Mouse (Mus musculus): ENCODE results near the gene Ambra1. TPM values are rescaled to one million over a fixed set of nuclear protein-coding genes. Genes with fewer than 3 reads are reported as not detected.
A peak's percentile ranks its signal among the peaks of the same experiment; 100 is the strongest.

Gene Ambra1
- polyA plus RNA-seq, 1 experiment, result 33.4 TPM

GRCm38 (mm10) chr2:91928534-91929350 lies 198.8 kb downstream of the Ambra1 start:
- Histone ChIP-seq H3K4me1 (ENCODE audit: control insufficient read depth, insufficient read depth, low read length) (peaks cover 9% of the 10 kb centered on the region), H3K27ac (ENCODE audit: insufficient read depth, low read length) (0 out of 2 replicates have a peak overlapping the region, but pooled peaks have one; percentile 10), H3K4me3 (ENCODE audit: insufficient read depth, low read length) (no peak overlapping the region)
- no peak for TF ChIP-seq CTCF (IDR thresholded peaks at IDR 0.05; ENCODE audit: extremely low read depth, insufficient read depth, low read length)
- TF ChIP-seq POLR2A (IDR thresholded peaks at IDR 0.05; ENCODE audit: extremely low read depth, insufficient read depth, low read length), result no peak

GRCm38 (mm10) chr2:91929455-91929854 lies 199.5 kb downstream of the Ambra1 start:
- Histone ChIP-seq H3K27ac (ENCODE audit: insufficient read depth, low read length) (no peak overlapping the region), H3K4me3 (ENCODE audit: insufficient read depth, low read length) (no peak overlapping the region), H3K4me1 (ENCODE audit: control insufficient read depth, insufficient read depth, low read length) (peaks cover 9% of the 10 kb centered on the region)
- TF ChIP-seq POLR2A (IDR thresholded peaks at IDR 0.05; ENCODE audit: extremely low read depth, insufficient read depth, low read length), result no peak
- TF ChIP-seq CTCF (IDR thresholded peaks at IDR 0.05; ENCODE audit: extremely low read depth, insufficient read depth, low read length), result no peak

GRCm38 (mm10) chr2:91929936-91930335 lies 200.0 kb downstream of the Ambra1 start:
- Histone ChIP-seq H3K4me3 (ENCODE audit: insufficient read depth, low read length) (no peak overlapping the region), H3K4me1 (ENCODE audit: control insufficient read depth, insufficient read depth, low read length) (peaks cover 7% of the 10 kb centered on the region), H3K27ac (ENCODE audit: insufficient read depth, low read length) (no peak overlapping the region)
- peak; percentile 69 for TF ChIP-seq CTCF (IDR thresholded peaks at IDR 0.05; ENCODE audit: extremely low read depth, insufficient read depth, low read length)
- TF ChIP-seq POLR2A (IDR thresholded peaks at IDR 0.05; ENCODE audit: extremely low read depth, insufficient read depth, low read length), result no peak

- no peak overlapping the region for H3K27ac ChIP-seq (ENCODE audit: insufficient read depth, low read length)
- peaks cover 5% of the 10 kb centered on the region for H3K4me1 ChIP-seq (ENCODE audit: control insufficient read depth, insufficient read depth, low read length)
- H3K4me3 ChIP-seq (ENCODE audit: insufficient read depth, low read length), result peak overlapping the region; percentile 12; the same call in 1 of the 2 replicates
- no peak for TF ChIP-seq CTCF (IDR thresholded peaks at IDR 0.05; ENCODE audit: extremely low read depth, insufficient read depth, low read length)
- TF ChIP-seq POLR2A (IDR thresholded peaks at IDR 0.05; ENCODE audit: extremely low read depth, insufficient read depth, low read length), result no peak
Measured at GRCm38 (mm10) chr2:91930761-91931291, 200.9 kb downstream of the Ambra1 start.

GRCm38 (mm10) chr2:91931328-91932159 lies 201.6 kb downstream of the Ambra1 start:
- Histone ChIP-seq H3K4me1 (ENCODE audit: control insufficient read depth, insufficient read depth, low read length) (peaks cover 2% of the 10 kb centered on the region; the same call in 1 of the 2 replicates), H3K4me3 (ENCODE audit: insufficient read depth, low read length) (peak overlapping the region; percentile 12), H3K27ac (ENCODE audit: insufficient read depth, low read length) (no peak overlapping the region)
- TF ChIP-seq POLR2A (IDR thresholded peaks at IDR 0.05; ENCODE audit: extremely low read depth, insufficient read depth, low read length) (peak; percentile 35; the same call in 1 of the 2 replicates), CTCF (IDR thresholded peaks at IDR 0.05; ENCODE audit: extremely low read depth, insufficient read depth, low read length) (no peak)

- Histone ChIP-seq H3K27ac (ENCODE audit: insufficient read depth, low read length) (no peak within 1 kb of the TSS), H3K4me3 (ENCODE audit: insufficient read depth, low read length) (peak within 1 kb of the TSS; percentile 12), H3K4me1 (ENCODE audit: control insufficient read depth, insufficient read depth, low read length) (peaks cover 4% of the 10 kb centered on the region; the same call in 1 of the 2 replicates)
- TF ChIP-seq POLR2A (IDR thresholded peaks at IDR 0.05; ENCODE audit: extremely low read depth, insufficient read depth, low read length), result no peak
- TF ChIP-seq CTCF (IDR thresholded peaks at IDR 0.05; ENCODE audit: extremely low read depth, insufficient read depth, low read length), result no peak
Measured at GRCm38 (mm10) chr2:91932160-91932711, 202.3 kb downstream of the Ambra1 start, which contains the start of gene Mdk. TSS of gene Mdk (minus strand) at chr2:91932297.

GRCm38 (mm10) chr2:91932737-91933350 lies 202.9 kb downstream of the Ambra1 start:
- TF ChIP-seq POLR2A (IDR thresholded peaks at IDR 0.05; ENCODE audit: extremely low read depth, insufficient read depth, low read length) (no peak), CTCF (IDR thresholded peaks at IDR 0.05; ENCODE audit: extremely low read depth, insufficient read depth, low read length) (no peak)
- Histone ChIP-seq H3K4me1 (ENCODE audit: control insufficient read depth, insufficient read depth, low read length) (peaks cover 4% of the 10 kb centered on the region; the same call in 1 of the 2 replicates), H3K27ac (ENCODE audit: insufficient read depth, low read length) (no peak overlapping the region), H3K4me3 (ENCODE audit: insufficient read depth, low read length) (no peak overlapping the region)

- no peak overlapping the region for H3K27ac ChIP-seq (ENCODE audit: insufficient read depth, low read length)
- no peak overlapping the region for H3K4me3 ChIP-seq (ENCODE audit: insufficient read depth, low read length)
- peaks cover 3% of the 10 kb centered on the region; the same call in 1 of the 2 replicates for H3K4me1 ChIP-seq (ENCODE audit: control insufficient read depth, insufficient read depth, low read length)
- TF ChIP-seq POLR2A (IDR thresholded peaks at IDR 0.05; ENCODE audit: extremely low read depth, insufficient read depth, low read length) (no peak), CTCF (IDR thresholded peaks at IDR 0.05; ENCODE audit: extremely low read depth, insufficient read depth, low read length) (no peak)
Measured at GRCm38 (mm10) chr2:91933471-91933870, 203.5 kb downstream of the Ambra1 start.
